10 mouse cellular contexts compared by ENCODE assay signal in the genomic region with DNA sequence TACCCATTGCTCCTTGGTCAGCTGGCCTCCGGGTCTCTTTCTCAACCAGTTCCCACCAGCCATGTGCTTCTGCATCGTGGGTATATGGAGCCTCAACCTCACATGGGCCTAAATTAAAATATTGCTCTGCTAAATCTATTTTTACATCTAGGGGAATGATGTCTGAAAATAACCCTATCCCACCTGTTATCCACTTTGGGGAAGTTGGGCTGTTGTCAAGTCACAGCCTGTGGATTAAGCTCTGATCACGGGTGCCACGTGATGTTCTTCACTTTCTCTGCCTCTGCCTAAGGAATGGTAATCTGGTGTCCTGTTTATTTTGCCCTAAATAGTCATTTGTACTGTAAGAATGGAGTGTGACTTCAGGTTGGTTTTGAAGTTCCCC. TPM values are rescaled to one million over a fixed set of nuclear protein-coding genes. Genes with fewer than 3 reads are reported as not detected.
DNase-seq lines count a peak whose midpoint lies in the region; ATAC-seq lines count a peak whose summit lies in the region.
"Had no signal": no experiment of that assay in that cellular context is flagged by ENCODE, and none has a peak within 500 bp of the region (broad histone marks: within the 10 kb centered on the region; RNA-seq: fewer than 3 reads in every experiment).

No protein-coding gene starts in this region.

- peaks cover 86% of the 10 kb centered on the region for H3K4me1 ChIP-seq in kidney, embryonic 15.5 days
- H3K4me1 ChIP-seq in forebrain, embryonic 14.5 days (ENCODE audit: control insufficient read depth, insufficient read depth, low read length): peaks cover 43% of the 10 kb centered on the region
- peaks cover 82% of the 10 kb centered on the region for H3K4me1 ChIP-seq in limb, embryonic 13.5 days

- no peak overlapping the region for H3K4me3 ChIP-seq in kidney, embryonic 15.5 days (replicated peaks)
- no peak overlapping the region for H3K4me3 ChIP-seq in forebrain, embryonic 14.5 days (ENCODE audit: low read depth, low read length)
- H3K4me3 ChIP-seq in limb, embryonic 13.5 days: no peak overlapping the region
- H3K4me3 ChIP-seq: liver, embryonic 15.5 days had no signal

- no peaks in the 10 kb centered on the region for H3K27me3 ChIP-seq in kidney, embryonic 15.5 days
- H3K27me3 ChIP-seq in forebrain, embryonic 14.5 days (replicated peaks; ENCODE audit: control insufficient read depth, insufficient read depth, low read length): no peaks in the 10 kb centered on the region
- no peaks in the 10 kb centered on the region for H3K27me3 ChIP-seq in limb, embryonic 13.5 days

- 41% methylated on average over 4 of the region's 4 CpGs for WGBS in kidney, embryonic 15.5 days
- WGBS in forebrain, embryonic 14.5 days: 53% methylated on average over 4 of the region's 4 CpGs
- 38% methylated on average over 4 of the region's 4 CpGs for WGBS in limb, embryonic 13.5 days

- no peak for DNase-seq in kidney, postnatal 36 days
- no peak for DNase-seq in forebrain, embryonic 14.5 days (ENCODE audit: low spot score)
- no peak for DNase-seq in left cerebral cortex, postnatal 10 days (ENCODE audit: extremely low spot score in 1 of 2, low spot score in 2 of 2)
- DNase-seq in left cerebral cortex, adult 9 months (ENCODE audit: low spot score in 2 of 2): no peak
- DNase-seq in gastrocnemius, postnatal 25 days: no peak

- no peak for ATAC-seq in kidney, embryonic 15.5 days (replicated peaks; ENCODE audit: low FRiP score)
- peak; percentile 9; the same call in 1 of the 2 replicates for ATAC-seq in common myeloid progenitor, adult 5-6 weeks (replicated peaks; ENCODE audit: low read depth, poor library complexity, severe bottlenecking)
- ATAC-seq in forebrain, embryonic 14.5 days: no peak
- no peak for ATAC-seq in limb, embryonic 13.5 days (ENCODE audit: low FRiP score, low read depth)

- peak overlapping the region; percentile 50 for H3K4me2 ChIP-seq in kidney, embryonic 15.5 days
- H3K4me2 ChIP-seq in forebrain, embryonic 14.5 days (ENCODE audit: low read length): no peak overlapping the region
- no peak overlapping the region for H3K4me2 ChIP-seq in limb, embryonic 13.5 days (replicated peaks)
- H3K4me2 ChIP-seq: liver, embryonic 15.5 days had no signal

- H3K9me3 ChIP-seq in kidney, embryonic 15.5 days (replicated peaks): no peaks in the 10 kb centered on the region
- H3K9me3 ChIP-seq in forebrain, embryonic 14.5 days (replicated peaks; ENCODE audit: control insufficient read depth, low read length): no peaks in the 10 kb centered on the region
- no peaks in the 10 kb centered on the region for H3K9me3 ChIP-seq in limb, embryonic 13.5 days
- H3K9me3 ChIP-seq: liver, embryonic 15.5 days had no signal

- intact Hi-C loops in left cerebral cortex, postnatal 10 days (cut with DNase I): no loop called here

- peak overlapping the region; percentile 94 for H3K27ac ChIP-seq in kidney, embryonic 15.5 days
- H3K27ac ChIP-seq in forebrain, embryonic 14.5 days (ENCODE audit: low read depth, low read length): no peak overlapping the region; the same call in 1 of the 2 replicates
- H3K27ac ChIP-seq in limb, embryonic 13.5 days: peak overlapping the region; percentile 87

- no peak overlapping the region for H3K9ac ChIP-seq in kidney, embryonic 15.5 days
- peak overlapping the region; percentile 5; the same call in 1 of the 2 replicates for H3K9ac ChIP-seq in forebrain, embryonic 14.5 days (ENCODE audit: low read length)
- no peak overlapping the region for H3K9ac ChIP-seq in limb, embryonic 13.5 days
- H3K9ac ChIP-seq: liver, embryonic 15.5 days had no signal

- no peaks in the 10 kb centered on the region for H3K36me3 ChIP-seq in kidney, embryonic 15.5 days
- H3K36me3 ChIP-seq in forebrain, embryonic 14.5 days (ENCODE audit: control insufficient read depth, insufficient read depth, low read length): no peaks in the 10 kb centered on the region
- H3K36me3 ChIP-seq in limb, embryonic 13.5 days: no peaks in the 10 kb centered on the region
- H3K36me3 ChIP-seq: G1E; liver, embryonic 15.5 days had no signal

RNA-seq across cellular contexts. Expression of a gene that starts 17.7 kb away (rescaled TPM):
- polyA plus RNA-seq in kidney, embryonic 15.5 days (2015; fragmentation: Nextera tagmentation; extraction: Ambion mirVana): 27.6 and 30.4 TPM in 2 replicates
- total RNA-seq in common myeloid progenitor, adult 5-6 weeks (2017): not detected in 2 replicates
- polyA plus RNA-seq in forebrain, embryonic 14.5 days (2014; fragmentation: Nextera tagmentation; extraction: Ambion mirVana): 6.0 and 7.8 TPM in 2 replicates
- polyA plus RNA-seq in limb, embryonic 13.5 days (2015; fragmentation: Nextera tagmentation; extraction: Ambion mirVana): 30.8 and 33.8 TPM in 2 replicates
- total RNA-seq in left cerebral cortex, postnatal 10 days (2021): 10 to 100 TPM; 14.8 to 15.3 TPM
- 100 to 1,000 TPM; 159 to 210 TPM for total RNA-seq in gastrocnemius, postnatal 25 days (2021)
- polyA plus RNA-seq: G1E had no signal

Comparison
In these comparisons a context has a peak if more than half of its experiments do, and no peak if none do; other contexts are left out.
1. RNA of a gene that starts 17.7 kb away (total RNA-seq): 159 to 210 TPM in gastrocnemius, postnatal 25 days and 14.8 to 15.3 TPM in left cerebral cortex, postnatal 10 days; not detected in common myeloid progenitor, adult 5-6 weeks; every median in the first group is over 10 times any median in the second.